Mouse (Mus musculus) erythroid progenitor cell, adult 5-6 weeks (primary cell): Measurements from ENCODE around the gene N4bp1. TPM values are rescaled to one million over a fixed set of nuclear protein-coding genes. Genes with fewer than 3 reads are reported as not detected.

Experiments
- ATAC-seq: replicated peaks from 2 replicates; pipeline ENCODE4 v1.8.0; 2016; ENCODE audit warnings: moderate number of reproducible peaks, mild to moderate bottlenecking, moderate TSS enrichment, inconsistent platforms; ENCODE audit not compliant: poor library complexity, low FRiP score, severe bottlenecking
- total RNA-seq, 2 experiments: library from RNA; stranded (forward) in 1 of 2; stranded (reverse) in 1 of 2; fragments of 150-400 nt in 1 of 2; fragments of 186-747, 209-891 nt in 1 of 2; gene quantifications; 2 replicates each; pipeline versions ENCODE4 v1.2.3 to v1.2.4; 2015 to 2017; ENCODE audit warnings: low replicate concordance in 2 of 2

The N4bp1 gene
- total RNA-seq, 2 experiments from 2014 or later, result 3.8 to 7.3 TPM

- ATAC-seq, result no peak
These were observed 50.4 kb downstream of the N4bp1 start for GRCm38 (mm10) chr8:86834496-86835260.

GRCm38 (mm10) chr8:86833937-86834336, 51.1 kb downstream of the N4bp1 start:
- no peak for ATAC-seq

GRCm38 (mm10) chr8:86828925-86829324, 56.1 kb downstream of the N4bp1 start:
- ATAC-seq, result no peak

GRCm38 (mm10) chr8:86827199-86827598, 57.9 kb downstream of the N4bp1 start:
- ATAC-seq, result peak; percentile 64

GRCm38 (mm10) chr8:86826538-86826937, 58.5 kb downstream of the N4bp1 start:
- ATAC-seq, result peak; percentile 51; the same call in 1 of the 2 replicates

GRCm38 (mm10) chr8:86825674-86826448, 59.2 kb downstream of the N4bp1 start:
- ATAC-seq, result peak; percentile 82

- no peak for ATAC-seq
These were observed 60.3 kb downstream of the N4bp1 start for GRCm38 (mm10) chr8:86824735-86825134.

- peak; percentile 52; the same call in 1 of the 2 replicates for ATAC-seq
These were observed 64.3 kb downstream of the N4bp1 start for GRCm38 (mm10) chr8:86820756-86821201.

- ATAC-seq, result 0 out of 2 replicates have a peak, but pooled peaks have one; percentile 3
These were observed 64.8 kb downstream of the N4bp1 start for GRCm38 (mm10) chr8:86820186-86820755.

GRCm38 (mm10) chr8:86819426-86819825, 65.6 kb downstream of the N4bp1 start:
- ATAC-seq, result no peak

GRCm38 (mm10) chr8:86808990-86809960, 75.8 kb downstream of the N4bp1 start:
- no peak for ATAC-seq

- ATAC-seq, result no peak
These were observed 76.8 kb downstream of the N4bp1 start for GRCm38 (mm10) chr8:86808239-86808638.

- no peak for ATAC-seq
These were observed 83.1 kb downstream of the N4bp1 start for GRCm38 (mm10) chr8:86801988-86802387.

- ATAC-seq, result no peak
These were observed 84.1 kb downstream of the N4bp1 start for GRCm38 (mm10) chr8:86800966-86801365.

GRCm38 (mm10) chr8:86798141-86798540, 86.9 kb downstream of the N4bp1 start:
- ATAC-seq, result no peak

- ATAC-seq, result no peak
These were observed 87.4 kb downstream of the N4bp1 start for GRCm38 (mm10) chr8:86797705-86798104.

- ATAC-seq, result no peak
These were observed 90.3 kb downstream of the N4bp1 start for GRCm38 (mm10) chr8:86794716-86795115.

- no peak for ATAC-seq
These were observed 93.5 kb downstream of the N4bp1 start for GRCm38 (mm10) chr8:86791542-86791941.

GRCm38 (mm10) chr8:86789576-86789975, 95.5 kb downstream of the N4bp1 start:
- no peak for ATAC-seq
